Mouse (Mus musculus) c-Kit-positive CD71-positive TER-119-negative erythroid progenitor cells, embryonic 14.5 days (primary cell): ENCODE data around the gene Mfap5.
"Not testable (repeated sequence)": the region's sequence is repeated elsewhere in the genome, so short reads cannot be mapped to it uniquely, and the experiment has no call there.

ENCODE experiments used
- DNase-seq: peaks from one replicate; pipeline ENCODE4 v3.0.0-alpha.2; 2013; ENCODE audit warnings: low read depth

The Mfap5 gene

GRCm38 (mm10) chr6:122505545-122505944 lies at the start of gene Mfap5:
TSS of gene Mfap5 (plus strand) at chr6:122505845.
- no peak for DNase-seq

- DNase-seq: no peak
Measured at GRCm38 (mm10) chr6:122458946-122459693, 46.5 kb upstream of the Mfap5 start.

- DNase-seq: no peak
Measured at GRCm38 (mm10) chr6:122466092-122466713, 39.4 kb upstream of the Mfap5 start.

GRCm38 (mm10) chr6:122469030-122469640 lies 36.5 kb upstream of the Mfap5 start:
- DNase-seq: no peak

GRCm38 (mm10) chr6:122470240-122470639 lies 35.4 kb upstream of the Mfap5 start:
- no peak for DNase-seq

GRCm38 (mm10) chr6:122471461-122471860 lies 34.2 kb upstream of the Mfap5 start:
- DNase-seq: not testable (repeated sequence)

- DNase-seq: no peak
Measured at GRCm38 (mm10) chr6:122478062-122478461, 27.6 kb upstream of the Mfap5 start.

- no peak for DNase-seq
Measured at GRCm38 (mm10) chr6:122485401-122486296, 20.0 kb upstream of the Mfap5 start.

- no peak for DNase-seq
Measured at GRCm38 (mm10) chr6:122486297-122487117, 19.1 kb upstream of the Mfap5 start.

GRCm38 (mm10) chr6:122490929-122491512 lies 14.6 kb upstream of the Mfap5 start:
- DNase-seq: no peak

GRCm38 (mm10) chr6:122491557-122491956 lies 14.1 kb upstream of the Mfap5 start:
- DNase-seq: no peak

GRCm38 (mm10) chr6:122492479-122492878 lies 13.2 kb upstream of the Mfap5 start:
- DNase-seq: no peak

- no peak for DNase-seq
Measured at GRCm38 (mm10) chr6:122493799-122494472, 11.7 kb upstream of the Mfap5 start.

- DNase-seq: no peak
Measured at GRCm38 (mm10) chr6:122495082-122495881, 10.4 kb upstream of the Mfap5 start.

GRCm38 (mm10) chr6:122496501-122496900 lies 9.1 kb upstream of the Mfap5 start:
- no peak for DNase-seq

GRCm38 (mm10) chr6:122498661-122499060 lies 7.0 kb upstream of the Mfap5 start, which contains the start of gene Rimklb:
TSS of gene Rimklb (minus strand) at chr6:122498761.
- no peak for DNase-seq

- DNase-seq: no peak
Measured at GRCm38 (mm10) chr6:122505041-122505440, 604 bp upstream of the Mfap5 start.

GRCm38 (mm10) chr6:122508494-122508893 lies 2.8 kb downstream of the Mfap5 start:
- no peak for DNase-seq
